Mouse (Mus musculus) frontal cortex, adult (tissue): ENCODE measurements around the gene Olfr1391.
A peak's percentile ranks its signal among the peaks of the same experiment; 100 is the strongest.
"Not testable (repeated sequence)": the region's sequence is repeated elsewhere in the genome, so short reads cannot be mapped to it uniquely, and the experiment has no call there.

Experiments
- ATAC-seq: cut with Nextera tagmentation; 2 replicates; pipeline ENCODE4 v1.9.2; 2017; ENCODE audit warnings: mild to moderate bottlenecking, moderate library complexity, mixed read lengths; ENCODE audit not compliant: low TSS enrichment

Olfr1391 gene

GRCm38 (mm10) chr11:49322442-49322841, at the start of gene Olfr1391:
Gene Olfr1391 (plus strand): TSS chr11:49322742.
- no peak for ATAC-seq

GRCm38 (mm10) chr11:49273834-49274519, 48.6 kb upstream of the Olfr1391 start:
- ATAC-seq: no peak

GRCm38 (mm10) chr11:49278222-49278621, 44.3 kb upstream of the Olfr1391 start, which contains the start of gene Olfr1393:
Gene Olfr1393 (plus strand): TSS chr11:49278304.
- no peak for ATAC-seq

- ATAC-seq: not testable (repeated sequence)
These were observed 37.6 kb upstream of the Olfr1391 start, which contains the start of gene Olfr1392 for GRCm38 (mm10) chr11:49284982-49285381. Gene Olfr1392 (plus strand): TSS chr11:49285282.

- peak; percentile 98 for ATAC-seq
These were observed 35.3 kb upstream of the Olfr1391 start for GRCm38 (mm10) chr11:49287251-49287650.

- ATAC-seq: peak; percentile 96
These were observed 29.8 kb upstream of the Olfr1391 start for GRCm38 (mm10) chr11:49292777-49293176.

GRCm38 (mm10) chr11:49304441-49304840, 18.1 kb upstream of the Olfr1391 start, which contains the start of gene Olfr10:
Gene Olfr10 (plus strand): TSS chr11:49304741.
- ATAC-seq: no peak

GRCm38 (mm10) chr11:49308547-49308946, 14.0 kb upstream of the Olfr1391 start:
- not testable (repeated sequence) for ATAC-seq

- ATAC-seq: peak; percentile 68
These were observed 4.2 kb downstream of the Olfr1391 start for GRCm38 (mm10) chr11:49326726-49327125.

GRCm38 (mm10) chr11:49329686-49330085, 7.1 kb downstream of the Olfr1391 start:
- peak; percentile 93 for ATAC-seq

GRCm38 (mm10) chr11:49334888-49335287, 12.3 kb downstream of the Olfr1391 start, which contains the start of gene Olfr1390:
Gene Olfr1390 (plus strand): TSS chr11:49335188.
- ATAC-seq: no peak

GRCm38 (mm10) chr11:49337150-49337832, 14.7 kb downstream of the Olfr1391 start:
- no peak for ATAC-seq
